Mouse (Mus musculus) stomach, embryonic 14.5 days (tissue): Measurements from ENCODE around the gene Eif5a. TPM values are rescaled to one million over a fixed set of nuclear protein-coding genes. Genes with fewer than 3 reads are reported as not detected.

Experiments used
- ATAC-seq: fragments of 200-750 bp; cut with Nextera tagmentation; 2 replicates; pipeline ENCODE4 v1.8.0; 2017; ENCODE audit warnings: low read depth, moderate TSS enrichment; ENCODE audit not compliant: insufficient number of reproducible peaks, insufficient read depth, low FRiP score
- H3K27ac ChIP-seq: fragments of 300-500 bp; sonication (generic); 2 replicates; pipeline ENCODE4 v1.5.1; 2014; ENCODE audit warnings: mild to moderate bottlenecking, low read length, moderate library complexity, mixed read lengths
- H3K27me3 ChIP-seq: fragments of 300-500 bp; sonication (generic); 2 replicates; pipeline ENCODE4 v1.6.1; 2014; ENCODE audit warnings: low read length, control low read depth, mixed read lengths; ENCODE audit not compliant: control insufficient read depth, insufficient read depth
- H3K36me3 ChIP-seq: fragments of 300-500 bp; sonication (generic); 2 replicates; pipeline ENCODE4 v1.6.1; 2014; ENCODE audit warnings: mild to moderate bottlenecking, control low read depth, low read length, moderate library complexity, mixed read lengths; ENCODE audit not compliant: control insufficient read depth, insufficient read depth
- H3K4me1 ChIP-seq: fragments of 300-500 bp; sonication (generic); 2 replicates; pipeline ENCODE4 v1.6.1; 2014; ENCODE audit warnings: low read length, control low read depth, mixed read lengths; ENCODE audit not compliant: control insufficient read depth, insufficient read depth
- H3K4me2 ChIP-seq: fragments of 300-500 bp; sonication (generic); replicated peaks from 2 replicates; pipeline ENCODE4 v1.6.1; 2014; ENCODE audit warnings: low read depth, low read length, control low read depth
- H3K4me3 ChIP-seq: fragments of 300-500 bp; sonication (generic); 2 replicates; pipeline ENCODE4 v1.5.1; 2014; ENCODE audit warnings: low read depth, low read length, control low read depth
- H3K9ac ChIP-seq: fragments of 300-500 bp; sonication (generic); replicated peaks from 2 replicates; pipeline ENCODE4 v1.6.1; 2014; ENCODE audit warnings: low read depth, mild to moderate bottlenecking, control low read depth, low read length, moderate library complexity, mixed read lengths
- H3K9me3 ChIP-seq: fragments of 300-500 bp; sonication (generic); 2 replicates; pipeline ENCODE4 v1.6.1; 2016; ENCODE audit warnings: low read depth, low read length, control low read depth; ENCODE audit not compliant: control insufficient read depth
- WGBS: fragments of 180-500 bp; shearing (Covaris S2); extraction: QIAGEN DNeasy Blood & Tissue Kit; methylation state at CpG from one replicate; pipeline ENCODE4 v1.1.7; 2014; 5-methylcytosine and 5-hydroxymethylcytosine counted together
- polyA plus RNA-seq: library from polyadenylated mRNA; unstranded; fragments of >200 nt; fragmentation: Nextera tagmentation; extraction: Ambion mirVana; gene quantifications from 2 replicates; pipeline ENCODE4 v1.2.1, GENCODE M21; 2014

Eif5a gene
- polyA plus RNA-seq, 1 experiment from 2014 or later = 1,510 TPM

DNA sequence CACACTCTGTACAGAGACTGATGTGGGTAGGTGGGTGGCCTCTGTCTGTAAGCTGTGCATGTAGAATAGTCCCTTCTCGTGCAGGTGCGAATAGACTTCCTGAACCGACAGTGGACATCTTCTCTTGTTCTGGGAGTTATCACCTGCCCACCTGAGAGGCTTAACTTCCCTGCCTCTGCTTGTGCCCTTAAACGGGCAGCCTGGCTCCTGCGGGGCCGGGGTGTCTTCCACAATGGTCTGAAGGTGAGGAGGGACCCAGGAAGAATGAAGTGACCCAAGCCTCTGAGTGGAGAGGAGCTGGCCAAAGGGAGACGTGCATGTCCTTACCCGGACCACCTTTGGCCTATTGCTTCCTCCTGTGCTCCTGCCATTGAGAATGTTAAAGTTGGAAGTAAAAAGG lies 11.6 kb downstream of the Eif5a start:
- H3K36me3 ChIP-seq = peaks cover 76% of the 10 kb centered on the region

DNA sequence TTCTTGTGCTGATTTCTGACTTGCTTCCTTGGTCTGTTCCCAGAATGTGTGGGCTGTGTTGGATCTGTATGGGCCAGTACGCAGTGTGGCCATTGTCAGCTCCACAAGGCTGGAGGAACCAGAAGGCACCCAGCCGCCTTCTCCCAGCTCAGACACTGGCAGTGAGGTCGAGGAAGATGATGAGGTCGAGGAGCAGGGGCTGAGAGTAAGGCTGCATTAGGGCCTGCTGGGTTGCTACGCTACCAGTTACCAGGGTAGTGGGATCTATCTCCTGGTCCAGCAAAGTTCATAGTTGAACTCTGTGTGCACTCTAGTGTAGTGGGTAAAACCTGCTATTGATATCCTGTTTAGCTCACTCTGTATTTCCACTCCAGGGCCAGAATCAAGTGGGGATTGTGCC lies 12.6 kb downstream of the Eif5a start:
- Histone ChIP-seq H3K9me3 (no peaks in the 10 kb centered on the region), H3K27ac (no peak overlapping the region), H3K27me3 (no peaks in the 10 kb centered on the region), H3K4me1 (no peaks in the 10 kb centered on the region), H3K36me3 (peaks cover 76% of the 10 kb centered on the region), H3K4me2 (no peak overlapping the region), H3K4me3 (no peak overlapping the region), H3K9ac (no peak overlapping the region)
- ATAC-seq = no peak
- WGBS = 90% methylated on average over 5 of the region's 5 CpGs

More for the DNA sequence above, 11.6 kb downstream of the Eif5a start:
- H3K4me3 ChIP-seq = no peak overlapping the region
- H3K9ac ChIP-seq = no peak overlapping the region
- 90% methylated on average over 8 of the region's 8 CpGs for WGBS
- H3K27me3 ChIP-seq = no peaks in the 10 kb centered on the region
- H3K4me2 ChIP-seq = no peak overlapping the region
- peaks cover 7% of the 10 kb centered on the region for H3K4me1 ChIP-seq
- H3K27ac ChIP-seq = no peak overlapping the region
- no peak for ATAC-seq
- H3K9me3 ChIP-seq = no peaks in the 10 kb centered on the region

DNA sequence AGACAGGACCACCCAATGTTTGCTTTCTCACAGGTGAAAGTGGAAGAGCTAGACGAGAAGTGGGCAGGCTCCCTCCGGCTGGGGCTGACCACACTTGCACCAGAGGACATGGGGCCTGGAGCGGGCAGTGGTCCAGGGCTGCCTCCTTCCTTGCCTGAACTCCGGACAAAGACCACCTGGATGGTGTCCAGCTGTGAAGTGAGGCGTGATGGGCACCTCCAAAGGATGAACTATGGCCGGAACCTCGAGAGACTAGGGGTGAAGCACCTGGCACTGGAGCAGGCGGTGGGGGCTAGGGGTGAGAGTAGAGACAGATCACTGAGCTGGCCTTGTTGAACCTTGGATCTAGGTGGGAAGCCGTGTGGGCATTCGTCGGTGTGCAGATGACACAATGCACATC lies 13.1 kb downstream of the Eif5a start:
- ATAC-seq = no peak
- Histone ChIP-seq H3K27me3 (no peaks in the 10 kb centered on the region), H3K27ac (no peak overlapping the region), H3K9ac (no peak overlapping the region), H3K36me3 (peaks cover 82% of the 10 kb centered on the region), H3K4me1 (no peaks in the 10 kb centered on the region), H3K4me2 (no peak overlapping the region), H3K9me3 (no peaks in the 10 kb centered on the region), H3K4me3 (no peak overlapping the region)
- WGBS = 91% methylated on average over 11 of the region's 11 CpGs

DNA sequence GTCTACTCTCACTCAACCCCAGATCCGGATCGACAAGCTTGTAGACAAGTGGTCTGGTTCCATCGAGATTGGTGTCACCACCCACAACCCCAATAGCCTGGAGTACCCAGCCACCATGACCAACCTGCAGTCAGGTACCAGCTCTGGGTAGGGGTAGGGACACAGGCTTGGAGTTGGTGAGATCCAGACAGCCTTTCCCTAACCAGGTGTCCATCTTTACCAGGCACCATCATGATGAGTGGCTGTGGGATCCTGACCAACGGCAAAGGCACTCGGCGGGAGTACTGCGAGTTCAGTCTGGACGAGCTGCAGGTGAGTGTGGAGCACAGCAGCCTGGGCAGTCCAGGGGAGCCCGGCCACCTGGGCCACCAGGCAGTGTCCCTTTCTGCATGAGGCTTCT lies 17.4 kb downstream of the Eif5a start:
- WGBS = 94% methylated on average over 9 of the region's 9 CpGs
- H3K36me3 ChIP-seq = peaks cover 51% of the 10 kb centered on the region
- H3K9me3 ChIP-seq = no peaks in the 10 kb centered on the region
- H3K27ac ChIP-seq = no peak overlapping the region
- no peak overlapping the region for H3K4me3 ChIP-seq
- peaks cover 12% of the 10 kb centered on the region for H3K4me1 ChIP-seq
- no peak for ATAC-seq
- H3K4me2 ChIP-seq = no peak overlapping the region
- H3K27me3 ChIP-seq = no peaks in the 10 kb centered on the region
- H3K9ac ChIP-seq = no peak overlapping the region

DNA sequence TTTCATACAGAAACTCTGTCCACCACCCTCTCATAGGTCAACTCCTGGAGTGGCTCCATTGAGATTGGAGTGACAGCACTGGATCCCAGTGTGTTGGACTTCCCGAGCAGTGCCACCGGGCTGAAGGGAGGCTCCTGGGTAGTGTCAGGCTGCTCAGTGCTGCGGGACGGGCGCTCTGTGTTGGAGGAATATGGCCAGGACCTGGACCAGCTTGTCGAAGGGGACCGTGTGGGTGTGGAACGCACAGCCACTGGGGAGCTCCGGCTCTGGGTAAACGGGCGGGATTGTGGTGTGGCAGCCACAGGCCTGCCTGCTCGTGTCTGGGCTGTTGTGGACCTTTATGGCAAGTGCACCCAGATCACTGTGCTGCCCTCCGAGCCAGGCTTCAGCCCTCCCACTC lies 18.8 kb downstream of the Eif5a start:
- Histone ChIP-seq H3K9me3 (no peaks in the 10 kb centered on the region), H3K36me3 (peaks cover 38% of the 10 kb centered on the region), H3K9ac (peak overlapping the region; percentile 93; the same call in 1 of the 2 replicates), H3K27ac (no peak overlapping the region), H3K4me1 (peaks cover 12% of the 10 kb centered on the region), H3K4me2 (peak overlapping the region; percentile 97), H3K27me3 (no peaks in the 10 kb centered on the region), H3K4me3 (peak overlapping the region; percentile 79; the same call in 1 of the 2 replicates)
- ATAC-seq = no peak
- WGBS = 84% methylated on average over 13 of the region's 13 CpGs

- H3K9me3 ChIP-seq = no peaks in the 10 kb centered on the region
- WGBS = under 1% methylated on average over 39 of the region's 39 CpGs
- H3K36me3 ChIP-seq = peaks cover 28% of the 10 kb centered on the region
- peak overlapping the region; percentile 79 for H3K4me3 ChIP-seq
- no peaks in the 10 kb centered on the region for H3K27me3 ChIP-seq
- H3K9ac ChIP-seq = peak overlapping the region; percentile 93
- ATAC-seq = no peak
- H3K27ac ChIP-seq = peak overlapping the region; percentile 97
- peaks cover 12% of the 10 kb centered on the region for H3K4me1 ChIP-seq
- H3K4me2 ChIP-seq = peak overlapping the region; percentile 97
Measured at GRCm38 (mm10) chr11:69901993-69902392, 19.8 kb downstream of the Eif5a start.

DNA sequence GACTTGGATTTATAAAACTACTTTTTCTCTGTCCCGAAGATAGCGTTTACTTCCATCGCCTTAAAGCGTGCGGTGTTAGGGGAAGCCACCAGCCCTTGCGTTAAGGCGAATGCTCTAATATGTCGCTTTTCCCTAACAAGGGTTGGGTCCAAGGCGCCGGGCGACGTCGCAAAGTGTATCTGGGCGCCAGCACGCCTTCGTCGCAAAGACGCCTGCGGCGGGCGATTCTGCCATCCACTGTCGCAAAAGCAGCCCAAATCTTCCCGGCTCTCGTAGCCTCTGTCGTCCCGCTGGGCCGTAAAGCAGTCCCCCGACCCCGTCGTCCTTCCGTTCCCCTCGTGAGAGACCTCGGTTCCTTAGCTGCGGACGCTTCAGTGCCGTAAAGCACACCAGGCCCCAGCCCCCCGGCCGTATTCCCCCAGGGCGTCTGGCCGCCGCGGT lies 20.3 kb downstream of the Eif5a start:
- under 1% methylated on average over 42 of the region's 42 CpGs for WGBS
- Histone ChIP-seq H3K9me3 (no peaks in the 10 kb centered on the region), H3K4me2 (peak overlapping the region; percentile 97)

DNA sequence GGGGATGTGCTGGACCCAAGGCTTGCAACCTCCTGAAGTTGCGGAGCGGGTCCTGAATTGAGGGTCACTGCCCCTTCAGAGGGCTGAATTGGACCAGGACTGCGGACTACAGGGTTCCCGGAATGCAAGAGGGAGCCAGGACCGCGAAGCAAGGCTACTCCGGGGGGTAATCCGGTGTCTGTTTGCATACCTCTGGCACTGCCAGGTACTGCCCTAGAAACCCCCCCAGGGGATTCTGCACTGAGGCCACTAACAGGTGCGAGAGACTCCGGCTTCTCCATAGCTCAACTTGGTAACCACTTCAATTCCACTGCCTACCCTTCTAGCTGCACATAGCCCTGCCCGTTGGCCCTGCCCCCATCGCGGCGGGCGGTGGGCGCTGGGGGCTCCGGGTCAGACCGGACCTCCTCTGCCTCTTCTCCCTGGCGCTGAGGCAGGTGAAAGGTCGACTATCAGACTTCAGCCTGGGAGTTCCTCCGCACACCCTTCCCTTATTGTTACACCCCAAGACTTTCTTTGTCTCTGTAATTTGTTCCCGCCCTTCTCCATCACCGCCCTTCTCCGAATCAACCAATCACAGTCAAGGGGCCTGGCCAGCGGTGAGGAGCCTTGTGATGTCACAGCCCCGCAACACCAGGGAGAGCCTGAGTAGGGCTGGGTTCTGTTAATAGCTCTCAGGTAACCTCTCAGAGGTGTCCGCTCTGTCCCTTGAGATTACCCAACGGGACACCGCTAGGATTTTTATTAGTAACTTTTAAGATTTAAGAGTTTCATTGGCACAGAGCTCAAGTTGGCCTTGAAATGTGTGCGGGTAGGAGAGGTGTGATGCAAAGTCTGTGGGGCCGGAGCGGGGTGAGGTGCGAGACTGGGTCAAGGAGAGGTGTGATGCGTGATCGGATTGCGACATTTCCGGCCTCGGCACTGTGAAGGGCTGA lies 21.0 kb downstream of the Eif5a start, which contains the start of the genes 2810408A11Rik and Neurl4:
2810408A11Rik (minus strand) TSS at position 517 of the 935 bp plus-strand sequence.
Neurl4 (plus strand) TSS at position 602 of the 935 bp plus-strand sequence.
- peak within 1 kb of the TSS; percentile 97 for H3K4me2 ChIP-seq
- H3K4me3 ChIP-seq = peak within 1 kb of the TSS; percentile 79
- peak within 1 kb of the TSS; percentile 93 for H3K9ac ChIP-seq
- under 1% methylated on average over 38 of the region's 38 CpGs for WGBS
- peak; percentile 94 for ATAC-seq
- peak within 1 kb of the TSS; percentile 97 for H3K27ac ChIP-seq
- peaks cover 12% of the 10 kb centered on the region for H3K4me1 ChIP-seq
- H3K27me3 ChIP-seq = no peaks in the 10 kb centered on the region
- H3K36me3 ChIP-seq = peaks cover 15% of the 10 kb centered on the region
- no peaks in the 10 kb centered on the region for H3K9me3 ChIP-seq

More for the DNA sequence above, 20.3 kb downstream of the Eif5a start:
- Histone ChIP-seq H3K27me3 (no peaks in the 10 kb centered on the region), H3K9ac (peak overlapping the region; percentile 93), H3K4me3 (peak overlapping the region; percentile 79), H3K36me3 (peaks cover 22% of the 10 kb centered on the region), H3K27ac (peak overlapping the region; percentile 97), H3K4me1 (peaks cover 12% of the 10 kb centered on the region)
- ATAC-seq = peak; percentile 76
